Mouse (Mus musculus) regulatory T cell (primary cell): ENCODE measurements around the gene Mical2.

Source experiments
- in situ Hi-C: fragments of 300-600 bp; cut with MboI, MseI; formaldehyde crosslinking; loops from one replicate; pipeline ENCODE4 v1.15.1; 2025; ENCODE audit warnings: high pct_unique_total_duplicates

Gene Mical2

DNA sequence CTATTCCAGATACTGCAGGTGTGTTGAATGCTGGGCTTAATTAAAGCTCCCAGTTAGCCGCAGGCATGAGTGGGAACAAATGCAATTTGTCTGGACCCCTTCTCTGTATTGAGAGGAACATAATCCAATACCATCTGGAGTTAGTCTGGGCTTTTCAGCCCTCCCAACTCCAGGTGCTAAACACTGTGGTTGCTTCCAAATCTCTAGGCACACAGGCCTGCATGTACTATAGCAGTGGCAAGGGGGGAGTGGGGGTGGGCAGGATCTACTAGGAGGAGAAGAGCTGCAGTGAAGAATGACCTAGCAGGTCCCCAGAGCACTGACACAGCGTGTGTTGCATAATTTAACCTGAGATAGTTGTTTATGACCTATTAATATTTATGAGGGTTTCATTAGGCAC is 49.0 kb downstream of the Mical2 start:
- in situ Hi-C loops, result loop anchor here (25.0 kb wide), 1 partner anchor 1313 kb away; no protein-coding TSS in a partner anchor

DNA sequence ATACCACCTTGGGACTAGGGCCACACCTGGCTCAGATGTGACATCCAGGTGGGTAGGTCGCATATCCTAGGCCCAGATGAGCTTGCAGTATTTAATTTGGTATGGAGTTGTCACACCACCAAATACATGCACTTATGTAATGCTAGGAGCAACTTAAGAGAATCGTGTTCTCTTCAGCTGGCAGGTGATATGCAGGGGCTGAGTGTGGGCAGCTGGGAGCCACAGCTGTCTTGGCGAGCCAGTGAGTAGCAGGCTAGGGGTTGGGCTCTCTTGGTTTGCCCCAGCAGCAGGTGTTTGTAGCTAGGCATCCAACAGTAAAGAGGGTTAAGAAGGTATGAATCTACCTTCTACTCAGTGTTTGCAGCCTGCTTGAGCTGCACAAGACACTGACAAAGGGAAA is 49.4 kb downstream of the Mical2 start:
- in situ Hi-C loops, result no loop called here

DNA sequence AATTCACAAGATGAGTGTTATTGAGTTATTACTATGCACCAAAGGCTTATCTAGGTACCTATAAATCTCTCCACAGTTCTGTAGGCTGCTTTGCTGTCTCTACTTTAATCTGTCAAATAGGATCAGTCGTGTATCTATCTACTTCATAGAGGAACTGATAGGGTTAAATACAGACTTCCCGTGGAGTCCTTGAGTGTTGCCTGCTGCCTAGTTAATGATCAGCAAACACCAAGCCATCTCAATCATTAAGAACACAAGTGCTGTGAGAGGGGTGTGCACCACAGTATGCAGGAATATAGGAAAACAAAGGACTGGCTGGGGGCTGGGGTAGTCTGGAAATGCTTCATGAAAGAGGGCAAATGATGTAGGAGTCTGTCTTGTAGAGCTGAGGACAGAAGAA is 50.2 kb downstream of the Mical2 start:
- in situ Hi-C loops, result no loop called here

GRCm38 (mm10) chr7:112276823-112277222 is 51.2 kb downstream of the Mical2 start:
- in situ Hi-C loops, result no loop called here

DNA sequence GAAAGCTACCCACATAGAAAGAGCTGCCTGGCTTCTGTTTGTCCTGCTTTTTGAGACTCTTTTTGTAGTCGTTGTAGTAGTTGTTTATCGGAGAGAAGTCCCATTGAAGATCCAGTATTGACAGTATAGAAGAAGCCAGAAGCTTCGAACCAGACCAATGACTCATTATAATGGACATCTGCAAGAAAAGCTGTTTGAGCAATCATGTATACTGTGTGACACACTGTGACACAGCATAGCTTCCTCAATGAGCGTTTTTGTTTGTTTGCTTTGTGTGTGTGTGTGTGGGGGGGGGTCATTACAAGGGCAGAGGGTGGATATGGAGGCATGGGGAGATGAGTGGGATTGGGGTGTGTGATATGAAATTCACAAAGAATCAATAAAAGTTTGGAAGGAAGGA is 53.0 kb downstream of the Mical2 start:
- in situ Hi-C loops, result no loop called here

- in situ Hi-C loops, result no loop called here
Observed at GRCm38 (mm10) chr7:112280474-112280873, 54.8 kb downstream of the Mical2 start.

- in situ Hi-C loops, result no loop called here
Observed at GRCm38 (mm10) chr7:112283606-112284310, 58.1 kb downstream of the Mical2 start.

GRCm38 (mm10) chr7:112285573-112285972 is 59.9 kb downstream of the Mical2 start:
- in situ Hi-C loops, result no loop called here

DNA sequence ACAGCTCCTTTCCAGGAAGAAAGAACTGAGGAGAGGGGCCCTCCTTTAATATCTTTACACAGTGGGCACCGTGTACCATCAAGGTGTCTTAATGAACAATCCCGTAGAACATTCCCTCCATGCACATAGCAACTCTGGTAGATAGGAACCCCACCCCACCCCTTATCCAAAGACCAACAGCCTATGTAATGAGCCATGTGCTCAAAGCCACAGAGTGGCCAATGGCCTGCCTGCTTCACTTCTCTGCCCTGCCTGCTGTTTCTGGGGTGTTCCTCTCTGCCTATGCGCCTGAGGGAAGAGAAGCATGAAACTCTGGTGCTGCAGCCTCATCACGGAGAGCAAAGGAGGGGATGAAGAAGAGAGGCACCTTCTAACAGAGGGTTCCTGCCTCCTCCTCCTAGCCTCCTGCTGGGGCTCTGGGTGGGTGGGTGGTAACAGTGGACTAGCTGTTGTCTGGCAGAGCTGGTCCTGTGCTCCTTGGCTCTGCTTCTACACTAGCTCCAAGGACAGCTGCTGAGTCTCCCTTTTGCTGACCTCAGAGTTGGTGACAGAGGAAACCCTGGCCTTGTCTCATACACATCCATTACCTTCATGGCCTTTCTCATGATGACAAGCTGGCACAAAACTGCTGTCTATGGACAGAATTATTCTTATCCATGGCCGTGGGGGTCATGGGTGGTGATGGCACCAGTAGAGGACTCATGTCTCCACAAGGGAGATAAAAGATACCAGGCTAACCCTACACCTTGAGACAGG is 62.9 kb downstream of the Mical2 start:
- in situ Hi-C loops, result no loop called here

GRCm38 (mm10) chr7:112289514-112289913 is 63.9 kb downstream of the Mical2 start:
- in situ Hi-C loops, result no loop called here

- in situ Hi-C loops, result no loop called here
Observed at GRCm38 (mm10) chr7:112289990-112290389, 64.3 kb downstream of the Mical2 start.

DNA sequence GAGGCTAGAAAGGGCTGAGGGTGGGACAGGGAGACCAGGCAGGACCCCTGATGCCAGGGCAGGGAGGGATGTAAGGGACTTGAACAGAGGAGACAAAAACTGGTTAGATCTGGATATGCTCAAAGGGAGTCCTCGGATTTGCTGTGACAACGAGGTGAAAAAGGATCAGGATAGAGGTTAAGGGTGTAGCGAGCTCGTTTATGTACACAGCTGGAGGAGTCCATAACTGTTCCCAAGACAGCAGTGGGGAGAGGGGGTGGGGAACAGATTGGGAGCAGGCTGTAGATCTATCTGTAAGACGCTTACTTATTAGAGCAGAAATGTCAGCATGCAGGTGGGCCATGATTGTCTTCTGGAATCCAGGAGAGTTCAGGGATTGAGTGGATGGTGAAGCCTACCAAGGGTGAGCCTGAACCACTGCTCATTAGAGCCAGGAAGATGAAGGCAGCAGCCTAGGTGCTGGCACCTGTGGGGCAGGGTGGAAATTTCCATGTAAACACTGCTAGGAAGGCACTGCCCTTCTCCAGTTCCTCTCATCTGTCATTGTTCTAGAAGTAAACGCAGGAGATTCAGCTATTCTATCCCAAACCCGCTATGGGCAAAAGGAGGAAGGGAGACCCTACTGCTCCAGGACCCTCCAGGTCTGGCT is 67.9 kb downstream of the Mical2 start:
- in situ Hi-C loops, result no loop called here

- in situ Hi-C loops, result no loop called here
Observed at GRCm38 (mm10) chr7:112295426-112296221, 70.0 kb downstream of the Mical2 start.

DNA sequence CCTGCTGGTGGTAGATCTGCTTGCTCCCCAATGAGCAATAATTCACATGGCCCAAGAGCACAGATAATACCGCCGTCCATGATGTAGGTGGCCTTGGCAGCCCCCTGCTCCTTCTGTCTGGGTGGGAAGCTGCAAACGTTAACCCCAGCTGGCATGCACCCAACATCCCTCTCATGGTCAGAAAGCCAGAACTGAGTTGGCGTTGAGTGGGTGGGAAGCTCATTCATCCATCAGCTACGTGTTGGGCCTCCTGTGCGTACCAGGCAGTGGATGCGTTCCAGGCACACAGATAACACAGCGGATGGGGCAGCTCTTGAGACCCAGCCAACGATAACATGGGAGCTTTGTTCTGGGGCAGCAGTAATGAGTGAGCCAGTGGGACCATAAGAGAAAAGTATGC is 72.4 kb downstream of the Mical2 start:
- in situ Hi-C loops, result no loop called here

DNA sequence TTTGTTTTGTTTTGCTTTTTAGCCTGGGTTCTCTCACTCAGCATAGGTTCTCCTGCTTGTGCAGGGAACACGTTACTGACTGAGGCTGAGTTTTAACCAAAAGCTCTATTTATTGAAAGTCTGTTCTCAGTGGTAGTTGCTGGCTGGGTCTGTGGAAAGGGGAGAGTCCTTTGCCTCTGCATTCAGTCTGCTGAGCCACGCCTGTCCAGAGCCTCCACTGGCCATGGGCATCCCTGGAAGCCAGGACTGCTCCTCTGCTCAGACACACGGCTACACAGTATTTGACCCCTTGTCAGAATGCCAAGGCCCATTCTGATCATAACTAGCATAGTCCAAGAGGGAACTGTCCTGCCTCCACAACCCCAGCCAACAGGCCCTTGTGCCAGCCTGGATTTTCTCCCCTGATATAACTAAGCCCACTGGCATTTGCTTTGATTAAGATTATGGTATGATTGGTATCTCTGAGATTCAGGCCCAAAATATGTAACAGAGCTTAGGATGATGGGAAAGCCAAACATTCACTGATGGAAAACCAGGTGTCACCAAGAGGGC is 73.3 kb downstream of the Mical2 start:
- in situ Hi-C loops, result no loop called here

DNA sequence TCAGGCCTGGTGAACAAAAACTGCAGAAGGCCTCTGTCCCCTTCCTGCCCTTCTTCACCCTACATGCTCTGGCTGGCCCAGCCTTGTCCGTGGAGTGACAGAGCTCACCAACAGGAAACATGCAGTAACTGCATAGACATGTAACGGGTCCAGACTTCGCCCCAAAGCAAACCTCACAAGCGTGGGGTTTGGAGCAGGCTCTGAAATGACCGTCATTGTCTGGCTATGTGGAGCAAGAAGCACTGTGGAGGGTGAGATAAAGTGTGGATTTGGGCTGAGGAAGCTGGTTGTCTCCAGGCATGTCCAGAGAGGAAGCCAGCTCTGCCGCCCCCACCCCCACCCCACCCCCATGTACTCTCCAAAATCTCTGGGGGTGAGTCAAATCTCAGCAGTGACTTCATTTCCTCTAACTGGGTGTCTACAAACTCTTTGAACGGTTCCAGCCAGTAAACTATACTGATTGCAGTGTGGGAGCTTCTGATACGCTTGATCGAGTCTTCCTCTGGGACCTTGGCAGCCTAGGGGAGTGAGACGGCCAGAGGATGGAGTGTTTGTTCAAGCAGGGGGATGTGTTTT is 74.0 kb downstream of the Mical2 start:
- in situ Hi-C loops, result loop anchor here (5.0 kb wide), 1 partner anchor 48 kb away; no protein-coding TSS in a partner anchor

DNA sequence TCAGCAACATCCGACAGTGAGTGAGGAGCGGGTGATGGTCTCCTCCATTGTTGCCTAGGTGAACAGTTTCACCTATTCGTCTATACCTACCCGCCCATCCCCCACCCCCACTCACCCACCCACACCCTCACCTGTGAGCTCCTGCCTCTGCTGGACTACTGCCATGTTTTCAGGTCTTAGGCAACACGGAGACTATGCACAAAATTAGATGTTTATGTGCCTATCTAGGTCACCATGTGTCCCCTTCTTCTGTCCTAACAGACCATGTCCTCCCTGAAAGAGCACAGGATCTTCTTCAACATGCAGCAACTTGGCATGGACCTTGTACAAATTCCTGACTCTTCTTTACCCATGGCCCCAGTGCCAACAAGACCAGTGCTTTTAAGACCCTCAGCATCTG is 74.5 kb downstream of the Mical2 start:
- in situ Hi-C loops, result loop anchor here (5.0 kb wide), 1 partner anchor 47 kb away; no protein-coding TSS in a partner anchor

DNA sequence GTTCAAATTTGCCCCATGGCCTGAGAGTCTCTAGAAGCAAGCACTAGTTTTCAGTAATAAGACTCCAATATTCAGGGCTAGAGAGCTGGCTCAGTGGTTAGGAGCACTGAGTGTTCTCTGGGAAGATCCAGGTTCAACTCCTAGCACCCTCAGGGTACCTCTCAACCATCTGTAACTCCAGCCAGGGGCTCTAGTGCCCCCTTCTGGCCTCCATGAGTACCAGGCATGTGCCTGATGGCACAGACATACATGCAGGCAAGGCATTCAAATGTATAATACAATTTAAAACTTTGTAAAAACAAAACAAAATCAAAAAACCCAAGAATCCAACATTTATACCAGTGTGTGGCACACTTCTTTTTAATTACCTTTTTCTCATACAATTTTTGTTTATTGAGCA is 75.4 kb downstream of the Mical2 start:
- in situ Hi-C loops, result loop anchor here (5.0 kb wide), 1 partner anchor 46 kb away; no protein-coding TSS in a partner anchor

GRCm38 (mm10) chr7:112304382-112304781 is 78.7 kb downstream of the Mical2 start:
- in situ Hi-C loops, result loop anchor here (5.0 kb wide), 1 partner anchor 43 kb away; no protein-coding TSS in a partner anchor

DNA sequence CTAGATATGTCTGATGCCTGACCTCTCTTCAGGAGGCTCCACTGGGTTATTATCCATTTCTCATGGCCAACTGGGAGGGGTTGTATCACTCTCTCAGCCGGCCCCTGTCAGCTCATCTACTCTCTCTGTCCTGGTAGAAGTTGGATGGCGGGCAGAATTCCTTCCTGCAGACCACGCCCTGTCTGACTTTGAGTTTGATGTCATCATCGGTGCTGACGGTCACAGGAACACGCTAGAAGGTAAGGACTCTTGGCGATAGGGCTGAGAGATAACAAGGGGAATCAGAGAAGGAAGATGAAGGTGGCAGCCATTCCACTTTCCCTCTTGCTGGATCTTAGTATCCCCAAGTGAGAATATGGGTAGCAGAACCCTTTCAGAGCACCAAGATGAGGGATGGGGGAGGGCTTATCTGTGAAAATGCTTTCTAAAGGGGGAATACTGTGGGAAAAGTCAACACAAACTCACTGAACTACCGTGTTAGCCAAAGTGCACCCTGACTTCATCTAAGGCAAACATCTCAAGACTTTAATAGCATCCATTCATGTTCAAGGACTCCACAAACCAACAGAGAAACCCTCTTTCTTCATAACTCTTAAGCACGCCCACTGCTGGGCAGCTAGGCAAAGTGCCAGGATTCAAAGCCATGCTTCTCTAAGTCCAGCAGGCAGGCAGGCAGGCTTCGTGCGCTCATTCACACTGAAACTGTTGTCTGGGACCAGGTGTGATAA is 83.8 kb downstream of the Mical2 start:
- in situ Hi-C loops, result no loop called here
